Mouse (Mus musculus) cerebellum, postnatal 14 days (tissue): Measurements from ENCODE around the gene Exoc6b.
A peak's percentile ranks its signal among the peaks of the same experiment; 100 is the strongest.

ENCODE experiments used
- DNase-seq, 2 experiments: peaks; one replicate each; pipeline ENCODE4 v3.0.0; 2021; ENCODE audit warnings: mixed read lengths in 2 of 2

Exoc6b gene

GRCm38 (mm10) chr6:84583841-84584782 is 485.2 kb downstream of the Exoc6b start:
- DNase-seq = peak in 1 of 2 experiments; percentile 31

GRCm38 (mm10) chr6:84583371-84583770 is 485.9 kb downstream of the Exoc6b start:
- DNase-seq = no peak

DNA sequence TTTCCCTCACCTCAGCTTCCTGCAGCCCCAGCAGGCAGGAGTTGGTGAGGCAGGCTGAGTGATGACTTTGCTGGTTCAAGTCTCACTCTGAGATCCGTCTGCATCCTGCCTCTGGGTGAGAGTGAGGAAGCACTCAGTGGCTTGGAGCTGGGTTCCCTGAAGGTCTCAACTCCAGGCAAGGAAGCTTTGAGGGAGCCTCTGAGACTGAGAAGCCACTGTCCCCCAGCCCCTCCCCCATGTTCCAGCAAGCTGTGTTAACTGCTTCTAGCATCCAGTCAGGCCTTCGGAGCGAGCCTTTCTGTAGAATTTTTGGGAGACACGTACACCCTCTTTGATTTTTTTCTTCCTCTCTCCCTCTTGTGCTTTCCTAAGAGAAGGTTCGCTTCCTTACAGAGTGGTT is 486.5 kb downstream of the Exoc6b start:
- DNase-seq = no peak

DNA sequence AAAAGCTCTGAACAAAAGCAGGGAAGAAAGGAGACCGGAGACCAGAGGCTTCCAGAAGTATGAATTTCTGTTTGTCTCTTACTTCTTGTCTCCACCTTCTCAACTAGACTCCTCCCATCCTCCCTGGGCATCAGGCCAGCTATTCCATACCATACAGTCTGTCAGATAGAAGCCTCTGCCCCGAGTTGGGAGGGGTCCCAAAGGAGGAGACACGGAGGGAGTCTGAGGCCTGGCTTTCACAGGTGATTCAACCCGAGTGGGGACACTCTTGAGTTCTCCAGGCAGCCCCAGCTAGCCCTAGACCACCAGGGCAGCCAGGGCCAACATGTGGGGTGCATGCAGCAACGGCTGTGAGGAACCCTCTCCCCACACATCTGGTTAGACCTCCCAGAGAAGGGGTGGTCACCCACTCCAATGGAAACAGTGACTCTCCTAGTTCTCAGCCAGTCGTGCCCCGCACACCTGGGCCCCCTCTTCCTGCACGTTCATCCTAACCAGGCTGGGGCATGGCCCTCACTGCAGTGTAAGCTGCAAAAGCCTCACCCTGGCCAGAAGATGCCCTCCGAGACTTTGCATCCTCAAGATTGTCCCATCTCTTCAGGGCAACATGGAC is 487.4 kb downstream of the Exoc6b start:
- no peak for DNase-seq

- no peak for DNase-seq
These were observed 488.1 kb downstream of the Exoc6b start for GRCm38 (mm10) chr6:84580979-84581832.

DNA sequence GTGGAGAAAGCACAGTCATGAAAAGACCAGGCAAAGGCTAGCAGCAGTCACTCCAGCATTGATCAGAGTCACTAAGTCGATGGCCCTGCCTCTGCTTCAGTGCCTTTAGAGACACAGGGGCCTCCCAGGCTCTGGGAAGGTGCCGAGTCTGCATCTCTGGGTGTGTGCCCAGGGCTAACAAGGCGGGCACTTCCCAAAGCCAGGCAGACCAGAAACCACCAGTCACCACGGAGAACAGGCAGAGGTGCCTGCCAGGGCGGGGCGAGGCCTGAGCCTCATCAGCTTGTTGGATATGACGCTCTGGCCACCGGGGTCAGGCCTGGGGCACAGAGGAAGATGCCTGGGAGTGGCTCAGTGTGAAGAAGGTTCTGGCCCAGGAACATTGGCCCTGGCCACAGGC is 489.8 kb downstream of the Exoc6b start:
- DNase-seq = no peak

DNA sequence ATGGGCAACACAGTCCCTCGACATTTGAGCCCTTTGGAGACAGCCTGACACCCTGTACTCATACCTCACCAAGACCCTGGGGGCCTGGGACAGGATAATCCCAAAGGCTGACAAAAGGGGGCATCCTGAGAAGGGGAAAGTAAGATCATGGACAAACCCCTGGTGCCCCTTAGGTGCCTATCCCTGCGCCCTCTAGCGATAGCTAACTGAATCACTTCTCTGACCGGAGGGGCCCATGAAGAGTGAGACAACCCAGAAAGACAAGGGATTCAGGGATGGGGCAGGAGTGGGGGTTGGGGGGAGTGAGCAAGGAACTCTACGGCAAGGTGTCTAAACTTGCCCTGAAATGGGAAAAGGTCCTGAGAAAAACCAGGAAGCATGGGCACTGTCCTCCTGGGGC is 490.4 kb downstream of the Exoc6b start:
- DNase-seq = peak; percentile 59 to 69

DNA sequence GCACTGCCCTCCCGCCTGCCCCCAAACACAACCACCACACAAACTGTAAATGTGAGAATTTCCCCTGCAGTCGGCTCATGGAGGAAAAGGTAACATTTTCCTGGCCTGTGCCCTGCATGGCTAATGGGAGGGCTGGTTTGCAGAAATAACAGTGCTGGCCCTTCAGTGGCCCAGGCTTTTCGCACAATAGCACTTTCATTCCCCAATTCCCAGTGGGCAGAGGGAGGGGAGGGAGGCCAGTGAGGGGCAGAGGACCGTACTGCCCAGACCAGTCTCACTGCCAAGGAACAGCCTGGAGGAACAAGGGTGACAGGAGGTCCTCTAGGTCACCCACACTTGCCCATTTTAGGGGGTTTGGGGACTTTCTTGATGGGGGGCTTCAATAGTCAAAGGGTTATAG is 491.4 kb downstream of the Exoc6b start:
- no peak for DNase-seq

- DNase-seq = peak; percentile 60 to 77
These were observed 495.2 kb downstream of the Exoc6b start for GRCm38 (mm10) chr6:84573905-84574660.

DNA sequence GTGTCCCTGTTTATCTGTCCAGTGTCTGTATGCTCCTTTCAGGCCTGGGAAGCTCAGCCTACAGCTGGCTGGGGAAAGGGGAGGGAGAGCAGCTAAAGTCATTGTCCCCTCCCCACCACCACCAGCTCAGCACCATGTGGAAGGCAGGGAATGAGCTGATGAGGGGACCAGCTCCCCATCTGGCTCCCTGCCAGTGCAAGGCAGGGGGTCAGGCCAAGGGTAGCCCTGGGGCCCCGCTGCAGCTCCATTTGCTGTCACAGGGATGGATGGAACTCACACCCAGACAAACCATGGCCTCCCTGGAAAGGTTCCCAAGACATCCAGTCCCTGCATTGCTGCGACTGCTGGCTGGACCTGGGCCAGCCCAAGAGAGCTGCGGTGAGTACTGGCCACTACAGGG is 499.3 kb downstream of the Exoc6b start:
- DNase-seq = no peak

- DNase-seq = no peak
These were observed 499.7 kb downstream of the Exoc6b start for GRCm38 (mm10) chr6:84569590-84569989.

DNA sequence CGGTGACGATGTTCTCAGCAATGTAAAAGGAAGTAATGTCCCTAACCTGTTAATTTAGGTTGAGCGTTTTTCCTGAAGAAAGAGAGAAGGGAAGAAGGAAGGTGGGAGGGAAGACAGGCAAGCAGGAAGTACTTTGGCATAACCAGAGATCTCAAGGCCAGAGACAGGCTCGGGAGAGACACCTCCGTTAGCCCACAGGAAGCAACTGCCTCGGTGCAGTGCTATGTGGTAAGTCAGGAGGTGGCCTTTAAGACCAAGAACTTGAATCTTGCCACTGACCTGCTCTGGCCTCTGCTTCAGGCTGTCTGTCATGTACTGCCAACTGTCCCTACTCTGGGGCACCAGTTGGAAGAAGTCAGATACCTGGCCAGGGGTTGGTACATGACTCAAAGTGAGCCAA is 500.4 kb downstream of the Exoc6b start:
- DNase-seq = no peak
